Mouse (Mus musculus): ENCODE data around the gene Gm11239.
"Not testable (repeated sequence)": the region's sequence is repeated elsewhere in the genome, so short reads cannot be mapped to it uniquely, and the experiment has no call there.

The Gm11239 gene

GRCm38 (mm10) chr4:73668054-73668453 lies at the start of gene Gm11239:
Gm11239 (plus strand) TSS chr4:73668354.
- not testable (repeated sequence) for DNase-seq

- not testable (repeated sequence) for DNase-seq
These were observed 45.5 kb upstream of the Gm11239 start, which contains the start of gene Gm11237 for GRCm38 (mm10) chr4:73622684-73623083. Gm11237 (plus strand) TSS chr4:73622984.

GRCm38 (mm10) chr4:73637821-73638220 lies 30.3 kb upstream of the Gm11239 start, which contains the start of gene Gm11236:
Gm11236 (plus strand) TSS chr4:73638121.
- DNase-seq = not testable (repeated sequence)

- DNase-seq = peak; percentile 74
These were observed 6.3 kb upstream of the Gm11239 start for GRCm38 (mm10) chr4:73661864-73662263.

GRCm38 (mm10) chr4:73683216-73683615 lies 15.1 kb downstream of the Gm11239 start, which contains the start of gene Gm428:
Gm428 (plus strand) TSS chr4:73683516.
- not testable (repeated sequence) for DNase-seq

- DNase-seq = no peak
These were observed 50.6 kb downstream of the Gm11239 start for GRCm38 (mm10) chr4:73718761-73719160.

GRCm38 (mm10) chr4:73719819-73720218 lies 51.7 kb downstream of the Gm11239 start:
- no peak for DNase-seq
